Mouse (Mus musculus): ENCODE results near the gene Thyn1. TPM values are rescaled to one million over a fixed set of nuclear protein-coding genes. Genes with fewer than 3 reads are reported as not detected.
A peak's percentile ranks its signal among the peaks of the same experiment; 100 is the strongest.

Gene Thyn1
- polyA plus RNA-seq (2015; fragmentation: Nextera tagmentation; extraction: Ambion mirVana) = 130 and 131 TPM in 2 replicates

GRCm38 (mm10) chr9:26999461-27000395 is at the start of gene Thyn1, which contains the start of gene Acad8:
TSS of gene Thyn1 (plus strand) at chr9:26999710.
TSS of gene Acad8 (minus strand) at chr9:26999566.
- ATAC-seq (ENCODE audit: low FRiP score, low read depth) = peak; percentile 100
- WGBS = under 1% methylated on average over 35 of the region's 35 CpGs

GRCm38 (mm10) chr9:26977754-26978153 is 21.8 kb upstream of the Thyn1 start:
- H3K9ac ChIP-seq = no peak overlapping the region
- H3K27me3 ChIP-seq = no peaks in the 10 kb centered on the region
- peaks cover 42% of the 10 kb centered on the region for H3K36me3 ChIP-seq
- ATAC-seq (ENCODE audit: low FRiP score, low read depth) = no peak
- no peak overlapping the region for H3K4me2 ChIP-seq
- no peaks in the 10 kb centered on the region for H3K4me1 ChIP-seq (replicated peaks)
- no peaks in the 10 kb centered on the region for H3K9me3 ChIP-seq
- no peak overlapping the region for H3K27ac ChIP-seq (replicated peaks)
- 90% methylated on average over 9 of the region's 9 CpGs for WGBS
- no peak overlapping the region for H3K4me3 ChIP-seq

More at GRCm38 (mm10) chr9:26999461-27000395, at the start of gene Thyn1, which contains the start of gene Acad8:
- no peaks in the 10 kb centered on the region for H3K27me3 ChIP-seq
- H3K36me3 ChIP-seq = peaks cover 18% of the 10 kb centered on the region
- H3K9ac ChIP-seq = peak within 1 kb of the TSS; percentile 82
- no peaks in the 10 kb centered on the region for H3K9me3 ChIP-seq
- H3K4me2 ChIP-seq = peak within 1 kb of the TSS; percentile 79
- H3K4me1 ChIP-seq (replicated peaks) = peaks cover 30% of the 10 kb centered on the region
- peak within 1 kb of the TSS; percentile 79 for H3K27ac ChIP-seq (replicated peaks)
- H3K4me3 ChIP-seq = peak within 1 kb of the TSS; percentile 70

GRCm38 (mm10) chr9:26978776-26979175 is 20.7 kb upstream of the Thyn1 start:
- H3K9me3 ChIP-seq = no peaks in the 10 kb centered on the region
- WGBS = 94% methylated on average over 3 of the region's 3 CpGs
- H3K4me1 ChIP-seq (replicated peaks) = no peaks in the 10 kb centered on the region
- no peak overlapping the region for H3K4me2 ChIP-seq
- no peak overlapping the region for H3K27ac ChIP-seq (replicated peaks)
- no peak overlapping the region for H3K9ac ChIP-seq
- peaks cover 41% of the 10 kb centered on the region for H3K36me3 ChIP-seq
- H3K27me3 ChIP-seq = no peaks in the 10 kb centered on the region
- H3K4me3 ChIP-seq = no peak overlapping the region
- ATAC-seq (ENCODE audit: low FRiP score, low read depth) = no peak

GRCm38 (mm10) chr9:26985090-26985613 is 14.4 kb upstream of the Thyn1 start:
- 96% methylated on average over 2 of the region's 2 CpGs for WGBS
- H3K9me3 ChIP-seq = no peaks in the 10 kb centered on the region
- H3K27me3 ChIP-seq = no peaks in the 10 kb centered on the region
- no peak for ATAC-seq (ENCODE audit: low FRiP score, low read depth)
- peaks cover 55% of the 10 kb centered on the region for H3K36me3 ChIP-seq
- H3K27ac ChIP-seq (replicated peaks) = no peak overlapping the region
- no peak overlapping the region for H3K4me3 ChIP-seq
- no peak overlapping the region for H3K9ac ChIP-seq
- H3K4me1 ChIP-seq (replicated peaks) = no peaks in the 10 kb centered on the region
- H3K4me2 ChIP-seq = no peak overlapping the region

GRCm38 (mm10) chr9:26985668-26986277 is 13.7 kb upstream of the Thyn1 start:
- no peak overlapping the region for H3K9ac ChIP-seq
- H3K4me1 ChIP-seq (replicated peaks) = no peaks in the 10 kb centered on the region
- no peaks in the 10 kb centered on the region for H3K27me3 ChIP-seq
- H3K4me2 ChIP-seq = no peak overlapping the region
- no peak overlapping the region for H3K27ac ChIP-seq (replicated peaks)
- H3K4me3 ChIP-seq = no peak overlapping the region
- peaks cover 54% of the 10 kb centered on the region for H3K36me3 ChIP-seq
- no peaks in the 10 kb centered on the region for H3K9me3 ChIP-seq
- 98% methylated on average over 6 of the region's 6 CpGs for WGBS
- no peak for ATAC-seq (ENCODE audit: low FRiP score, low read depth)

GRCm38 (mm10) chr9:26990181-26990580 is 9.3 kb upstream of the Thyn1 start:
- Histone ChIP-seq H3K27me3 (no peaks in the 10 kb centered on the region), H3K36me3 (peaks cover 42% of the 10 kb centered on the region)

GRCm38 (mm10) chr9:26993118-26993517 is 6.4 kb upstream of the Thyn1 start:
- WGBS = 95% methylated on average over 10 of the region's 10 CpGs
- Histone ChIP-seq H3K27me3 (no peaks in the 10 kb centered on the region), H3K9me3 (no peaks in the 10 kb centered on the region), H3K9ac (no peak overlapping the region), H3K27ac (replicated peaks) (no peak overlapping the region), H3K4me2 (no peak overlapping the region), H3K4me1 (replicated peaks) (peaks cover 2% of the 10 kb centered on the region), H3K4me3 (no peak overlapping the region), H3K36me3 (peaks cover 27% of the 10 kb centered on the region)
- ATAC-seq (ENCODE audit: low FRiP score, low read depth) = no peak

More at GRCm38 (mm10) chr9:26990181-26990580, 9.3 kb upstream of the Thyn1 start:
- H3K4me2 ChIP-seq = no peak overlapping the region
- H3K9me3 ChIP-seq = no peaks in the 10 kb centered on the region
- H3K4me1 ChIP-seq (replicated peaks) = no peaks in the 10 kb centered on the region
- no peak for ATAC-seq (ENCODE audit: low FRiP score, low read depth)
- no peak overlapping the region for H3K4me3 ChIP-seq
- H3K27ac ChIP-seq (replicated peaks) = no peak overlapping the region
- H3K9ac ChIP-seq = no peak overlapping the region
- 95% methylated on average over 4 of the region's 4 CpGs for WGBS

- H3K27ac ChIP-seq (replicated peaks) = no peak overlapping the region
- 77% methylated on average over 3 of the region's 3 CpGs for WGBS
- no peak overlapping the region for H3K9ac ChIP-seq
- no peak overlapping the region for H3K4me3 ChIP-seq
- ATAC-seq (ENCODE audit: low FRiP score, low read depth) = no peak
- H3K4me1 ChIP-seq (replicated peaks) = peaks cover 8% of the 10 kb centered on the region
- H3K27me3 ChIP-seq = no peaks in the 10 kb centered on the region
- peaks cover 22% of the 10 kb centered on the region for H3K36me3 ChIP-seq
- no peaks in the 10 kb centered on the region for H3K9me3 ChIP-seq
- H3K4me2 ChIP-seq = no peak overlapping the region
Measured at GRCm38 (mm10) chr9:26993900-26994299, 5.6 kb upstream of the Thyn1 start.

GRCm38 (mm10) chr9:26997062-26997461 is 2.4 kb upstream of the Thyn1 start:
- Histone ChIP-seq H3K27ac (replicated peaks) (no peak overlapping the region), H3K9ac (no peak overlapping the region), H3K27me3 (no peaks in the 10 kb centered on the region), H3K9me3 (no peaks in the 10 kb centered on the region), H3K4me3 (no peak overlapping the region), H3K4me1 (replicated peaks) (peaks cover 30% of the 10 kb centered on the region), H3K36me3 (0 out of 2 replicates have a peak, but pooled peaks cover 3% of the 10 kb centered on the region), H3K4me2 (no peak overlapping the region)
- ATAC-seq (ENCODE audit: low FRiP score, low read depth) = no peak
- WGBS = 90% methylated on average over 3 of the region's 3 CpGs

GRCm38 (mm10) chr9:26997501-26997900 is 2.0 kb upstream of the Thyn1 start:
- Histone ChIP-seq H3K27ac (replicated peaks) (no peak overlapping the region), H3K9me3 (no peaks in the 10 kb centered on the region)
- 92% methylated on average over 2 of the region's 2 CpGs for WGBS

GRCm38 (mm10) chr9:26998669-26999460 is 645 bp upstream of the Thyn1 start:
- Histone ChIP-seq H3K4me2 (peak overlapping the region; percentile 79), H3K36me3 (peaks cover 11% of the 10 kb centered on the region), H3K4me1 (replicated peaks) (peaks cover 30% of the 10 kb centered on the region), H3K27me3 (no peaks in the 10 kb centered on the region), H3K4me3 (peak overlapping the region; percentile 70), H3K9me3 (no peaks in the 10 kb centered on the region), H3K9ac (peak overlapping the region; percentile 82), H3K27ac (replicated peaks) (peak overlapping the region; percentile 74)
- peak; percentile 81 for ATAC-seq (ENCODE audit: low FRiP score, low read depth)
- WGBS = 3% methylated on average over 29 of the region's 29 CpGs

More at GRCm38 (mm10) chr9:26997501-26997900, 2.0 kb upstream of the Thyn1 start:
- no peak for ATAC-seq (ENCODE audit: low FRiP score, low read depth)
- Histone ChIP-seq H3K27me3 (no peaks in the 10 kb centered on the region), H3K4me1 (replicated peaks) (peaks cover 30% of the 10 kb centered on the region), H3K4me2 (no peak overlapping the region), H3K4me3 (no peak overlapping the region), H3K36me3 (no peaks in the 10 kb centered on the region), H3K9ac (no peak overlapping the region)

All from hindbrain, embryonic 15.5 days (tissue).